Mouse (Mus musculus) ES-E14 (cell line): ENCODE results near the gene Lipc. TPM values are rescaled to one million over a fixed set of nuclear protein-coding genes. Genes with fewer than 3 reads are reported as not detected.
A peak's percentile ranks its signal among the peaks of the same experiment; 100 is the strongest.

Experiments used
- DNase-seq: peaks from one replicate; pipeline ENCODE4 v3.0.0-alpha.2; 2013; ENCODE audit warnings: low read depth, low spot score
- H3K27ac ChIP-seq: 2 replicates; pipeline ENCODE4 v1.5.1; 2012; ENCODE audit warnings: low read depth, mild to moderate bottlenecking, low read length, moderate library complexity, mixed read lengths; ENCODE audit not compliant: poor library complexity, insufficient read depth, severe bottlenecking
- H3K36me3 ChIP-seq: 2 replicates; pipeline ENCODE4 v1.6.1; 2012; ENCODE audit warnings: mild to moderate bottlenecking, low read length, moderate library complexity, mixed read lengths; ENCODE audit not compliant: control insufficient read depth, poor library complexity, insufficient read depth, severe bottlenecking
- H3K4me1 ChIP-seq, 2 experiments: fragments of 150-350 bp in 1 of 2; sonication (generic) in 1 of 2; 2 replicates each; pipeline ENCODE4 v1.6.1; 2012; ENCODE audit warnings: low read length in 2 of 2, mild to moderate bottlenecking in 1 of 2, mixed read lengths in 1 of 2; ENCODE audit not compliant: control insufficient read depth in 2 of 2, insufficient read depth in 2 of 2, poor library complexity in 1 of 2
- H3K4me3 ChIP-seq, 2 experiments: fragments of 150-350 bp in 1 of 2; sonication (generic) in 1 of 2; 2 replicates each; pipeline ENCODE4 v1.5.1; 2012; ENCODE audit warnings: low read length in 2 of 2, low read depth in 1 of 2, mild to moderate bottlenecking in 1 of 2, mixed read lengths in 1 of 2; ENCODE audit not compliant: insufficient read depth in 1 of 2, poor library complexity in 1 of 2, severe bottlenecking in 1 of 2
- H3K9ac ChIP-seq: 2 replicates; pipeline ENCODE4 v1.6.1; 2012; ENCODE audit warnings: low read depth, mild to moderate bottlenecking, low read length, mixed read lengths; ENCODE audit not compliant: poor library complexity, insufficient read depth, severe bottlenecking
- H3K9me3 ChIP-seq: fragments of 150-350 bp; sonication (generic); 2 replicates; pipeline ENCODE4 v1.6.1; 2012; ENCODE audit warnings: low read depth, mild to moderate bottlenecking, low read length; ENCODE audit not compliant: control insufficient read depth, insufficient read depth
- CHD2 ChIP-seq: IDR thresholded peaks from 2 replicates; pipeline ENCODE4 v1.6.1; 2014; ENCODE audit warnings: mild to moderate bottlenecking, low read depth, low read length, inconsistent platforms
- HCFC1 ChIP-seq: IDR thresholded peaks from 2 replicates; pipeline ENCODE4 v1.6.1; 2012; ENCODE audit warnings: low read length, inconsistent platforms, borderline replicate concordance; ENCODE audit not compliant: insufficient read depth
- MAFK ChIP-seq: IDR thresholded peaks from 2 replicates; pipeline ENCODE4 v1.6.1; 2014; ENCODE audit warnings: mild to moderate bottlenecking, low read depth, low read length, inconsistent platforms; ENCODE audit not compliant: insufficient read depth
- ZC3H11A ChIP-seq: IDR thresholded peaks from 2 replicates; pipeline ENCODE4 v1.6.1; 2012; ENCODE audit warnings: low read depth, mild to moderate bottlenecking, inconsistent platforms, low read length, borderline replicate concordance
- ZNF384 ChIP-seq: IDR thresholded peaks from 2 replicates; pipeline ENCODE4 v1.6.1; 2012; ENCODE audit warnings: low read depth, low read length, inconsistent platforms
- in situ Hi-C, 2 experiments: fragments of 600-800 bp; cut with MboI; formaldehyde crosslinking; loops; one replicate each; pipeline ENCODE4 v1.15.1; 2025; ENCODE audit warnings: low sequenced_read_pairs in 2 of 2, inconsistent platforms in 1 of 2; ENCODE audit not compliant: unreplicated experiment in 2 of 2
- total RNA-seq: library from RNA; depleted of rRNA; stranded (reverse); fragments of 300-350 nt; gene quantifications from 2 replicates; pipeline ENCODE4 v1.2.3, GENCODE M21; 2012

The Lipc gene
- total RNA-seq, 1 experiment = 0.36 TPM

GRCm38 (mm10) chr9:70930641-70931020, 21.4 kb downstream of the Lipc start:
- TF ChIP-seq HCFC1 = no peak
- TF ChIP-seq CHD2 = no peak
- no peak for TF ChIP-seq ZNF384
- no peak for TF ChIP-seq ZC3H11A
- no peak for TF ChIP-seq MAFK
- in situ Hi-C loops = no loop called here

GRCm38 (mm10) chr9:70929840-70930640, 22.0 kb downstream of the Lipc start:
- Histone ChIP-seq H3K4me1 (no peaks in the 10 kb centered on the region), H3K4me3 (no peak overlapping the region), H3K27ac (no peak overlapping the region), H3K36me3 (no peaks in the 10 kb centered on the region), H3K9ac (no peak overlapping the region), H3K9me3 (no peaks in the 10 kb centered on the region)
- in situ Hi-C loops = no loop called here
- TF ChIP-seq ZC3H11A (peak; percentile 17; the same call in 1 of the 2 replicates), MAFK (no peak), HCFC1 (no peak), CHD2 (no peak), ZNF384 (no peak)
- peak; percentile 41 for DNase-seq

More at GRCm38 (mm10) chr9:70930641-70931020, 21.4 kb downstream of the Lipc start:
- H3K4me3 ChIP-seq = no peak overlapping the region
- no peak for DNase-seq
- H3K27ac ChIP-seq = no peak overlapping the region
- H3K9ac ChIP-seq = no peak overlapping the region
- H3K9me3 ChIP-seq = no peaks in the 10 kb centered on the region
- H3K36me3 ChIP-seq = no peaks in the 10 kb centered on the region
- no peaks in the 10 kb centered on the region for H3K4me1 ChIP-seq

GRCm38 (mm10) chr9:70928472-70928871, 23.6 kb downstream of the Lipc start:
- TF ChIP-seq ZNF384 (no peak), CHD2 (no peak), HCFC1 (no peak), MAFK (no peak), ZC3H11A (no peak)

GRCm38 (mm10) chr9:70927701-70928100, 24.3 kb downstream of the Lipc start:
- in situ Hi-C loops = no loop called here
- Histone ChIP-seq H3K27ac (no peak overlapping the region), H3K4me1 (no peaks in the 10 kb centered on the region)

More at GRCm38 (mm10) chr9:70928472-70928871, 23.6 kb downstream of the Lipc start:
- H3K9me3 ChIP-seq = no peaks in the 10 kb centered on the region
- no peak overlapping the region for H3K27ac ChIP-seq
- no peak overlapping the region for H3K9ac ChIP-seq
- no peak for DNase-seq
- no peaks in the 10 kb centered on the region for H3K36me3 ChIP-seq
- H3K4me3 ChIP-seq = no peak overlapping the region
- in situ Hi-C loops = no loop called here
- H3K4me1 ChIP-seq = no peaks in the 10 kb centered on the region

More at GRCm38 (mm10) chr9:70927701-70928100, 24.3 kb downstream of the Lipc start:
- H3K36me3 ChIP-seq = no peaks in the 10 kb centered on the region
- no peak for DNase-seq
- no peaks in the 10 kb centered on the region for H3K9me3 ChIP-seq
- H3K9ac ChIP-seq = no peak overlapping the region
- TF ChIP-seq HCFC1 = no peak
- TF ChIP-seq MAFK = no peak
- TF ChIP-seq CHD2 = no peak
- TF ChIP-seq ZC3H11A = no peak
- no peak for TF ChIP-seq ZNF384
- no peak overlapping the region for H3K4me3 ChIP-seq
